7 mouse cellular contexts compared by ENCODE assay signal in the genomic region with DNA sequence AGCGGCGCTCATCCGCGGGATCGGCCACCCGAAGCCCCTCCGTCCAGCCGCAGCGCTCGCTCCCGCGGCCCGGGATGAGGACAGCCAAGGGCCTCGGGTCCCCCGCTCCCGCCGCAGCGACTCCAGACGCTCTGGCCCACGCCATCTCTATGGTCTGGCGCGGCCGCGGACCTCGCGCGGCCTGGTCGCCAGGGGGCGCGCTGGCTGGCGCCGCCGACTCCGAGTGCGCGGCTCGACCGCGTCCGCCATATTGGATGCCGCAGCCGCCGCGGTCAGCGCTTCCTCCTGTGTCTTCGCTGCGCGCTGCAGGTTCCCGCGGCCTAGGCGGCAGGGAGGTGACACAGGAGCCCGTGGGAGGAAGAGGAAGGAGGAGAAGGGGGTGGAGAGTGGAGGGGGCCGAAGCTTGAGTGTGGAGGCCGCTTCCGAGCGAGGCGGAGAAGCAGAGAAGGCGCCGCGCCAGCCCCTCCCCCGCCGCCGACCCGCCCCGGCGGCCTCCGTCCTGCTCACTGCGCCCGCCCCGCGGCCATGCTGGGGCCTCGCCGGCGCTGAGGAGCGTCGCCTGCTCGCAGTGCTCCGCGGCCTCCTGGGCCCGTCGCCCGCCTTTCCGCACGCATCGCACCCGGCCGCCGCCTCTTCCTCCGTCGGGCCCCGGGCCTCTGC. TPM values are rescaled to one million over a fixed set of nuclear protein-coding genes. Genes with fewer than 3 reads are reported as not detected.
A peak's percentile ranks its signal among the peaks of the same experiment; 100 is the strongest.
DNase-seq lines count a peak whose midpoint lies in the region; ATAC-seq lines count a peak whose summit lies in the region.

A gene (plus strand): TSS at position 253 of the 660 bp plus-strand sequence.

- under 1% methylated on average over 88 of the region's 91 CpGs for WGBS in intestine, embryonic 15.5 days
- WGBS in midbrain, embryonic 10.5 days = under 1% methylated on average over 91 of the region's 91 CpGs

- intact Hi-C loops in left cerebral cortex, postnatal 25 days (cut with DNase I) = loop anchor here (1.0 to 2.0 kb wide), 2 partner anchors 31 to 110 kb away; no protein-coding TSS in a partner anchor

- H3K4me1 ChIP-seq in intestine, embryonic 15.5 days (replicated peaks) = peaks cover 8% of the 10 kb centered on the region
- peaks cover 31% of the 10 kb centered on the region for H3K4me1 ChIP-seq in midbrain, embryonic 10.5 days

- peak within 1 kb of the TSS; percentile 84 for H3K4me3 ChIP-seq in intestine, embryonic 15.5 days (replicated peaks)
- peak within 1 kb of the TSS; percentile 98 for H3K4me3 ChIP-seq in midbrain, embryonic 10.5 days

- H3K36me3 ChIP-seq in intestine, embryonic 15.5 days = no peaks in the 10 kb centered on the region
- H3K36me3 ChIP-seq in midbrain, embryonic 10.5 days = peaks cover 32% of the 10 kb centered on the region

- ATAC-seq in intestine, embryonic 15.5 days = peak; percentile 96

- H3K9ac ChIP-seq in intestine, embryonic 15.5 days = peak within 1 kb of the TSS; percentile 93

- DNase-seq in adrenal gland, adult (ENCODE audit: inconsistent age in 2 of 2, low spot score in 1 of 2) = peak; percentile 95 to 98
- DNase-seq in embryo, embryonic 10.5 days (ENCODE audit: low spot score) = peak; percentile 93
- DNase-seq in gastrocnemius, postnatal 25 days = peak; percentile 93
- peak; percentile 93 to 96 for DNase-seq in left cerebral cortex, postnatal 25 days (ENCODE audit: low spot score in 2 of 2)
- DNase-seq in midbrain, embryonic 10.5 days (ENCODE audit: low spot score) = peak; percentile 92
- DNase-seq in right cerebral cortex, postnatal 4 days = peak; percentile 90

- no peaks in the 10 kb centered on the region for H3K9me3 ChIP-seq in intestine, embryonic 15.5 days
- H3K9me3 ChIP-seq in midbrain, embryonic 10.5 days (replicated peaks) = no peaks in the 10 kb centered on the region; the same call in 1 of the 2 replicates

- no peaks in the 10 kb centered on the region for H3K27me3 ChIP-seq in intestine, embryonic 15.5 days (replicated peaks)
- no peaks in the 10 kb centered on the region for H3K27me3 ChIP-seq in midbrain, embryonic 10.5 days (ENCODE audit: low read depth, poor library complexity, severe bottlenecking)

- H3K27ac ChIP-seq in intestine, embryonic 15.5 days = peak within 1 kb of the TSS; percentile 99
- peak within 1 kb of the TSS; percentile 99 for H3K27ac ChIP-seq in midbrain, embryonic 10.5 days (replicated peaks)

- H3K4me2 ChIP-seq in intestine, embryonic 15.5 days (replicated peaks) = peak within 1 kb of the TSS; percentile 76

RNA-seq across cellular contexts. Expression of the gene that starts here (rescaled TPM):
- 10 to 100 TPM; 17.9 to 20.1 TPM for total RNA-seq in gastrocnemius, postnatal 25 days (2021)
- 16.0 and 16.9 TPM in 2 replicates for polyA plus RNA-seq in intestine, embryonic 15.5 days (2015; fragmentation: Nextera tagmentation; extraction: Ambion mirVana)
- 10 to 100 TPM; 50.6 to 56.9 TPM for total RNA-seq in left cerebral cortex, postnatal 25 days (2021)
- 19.0 and 20.9 TPM in 2 replicates for polyA plus RNA-seq in midbrain, embryonic 10.5 days (2016; fragmentation: Nextera tagmentation; extraction: Ambion mirVana)

Comparison
In these comparisons a context has a peak if more than half of its experiments do, and no peak if none do; other contexts are left out.
1. Peak in every context shown above with its lines: DNase-seq, ATAC-seq, H3K4me3 ChIP-seq and H3K27ac ChIP-seq.